Mouse (Mus musculus): Measurements from ENCODE around the gene Ggct. TPM values are rescaled to one million over a fixed set of nuclear protein-coding genes. Genes with fewer than 3 reads are reported as not detected.
A peak's percentile ranks its signal among the peaks of the same experiment; 100 is the strongest.

Gene Ggct
- polyA plus RNA-seq, 1 experiment: 3.3 TPM

GRCm38 (mm10) chr6:54975616-54976015 is 17.1 kb downstream of the Ggct start:
- DNase-seq (ENCODE audit: low read depth in 1 of 2, low spot score in 2 of 2): no peak
- no peak overlapping the region for H3K4me3 ChIP-seq (ENCODE audit: extremely low read depth, insufficient read depth, insufficient read length)
- TF ChIP-seq POLR2A (IDR thresholded peaks at IDR 0.05; ENCODE audit: low read depth, low read length) (no peak), CTCF (IDR thresholded peaks at IDR 0.05; ENCODE audit: extremely low read depth, insufficient read depth, insufficient read length, insufficient replicate concordance) (no peak)
- H3K36me3 ChIP-seq (ENCODE audit: control insufficient read depth, insufficient read depth, low read length): no peaks in the 10 kb centered on the region
- no peak overlapping the region for H3K27ac ChIP-seq (ENCODE audit: insufficient read depth, low read length)
- WGBS: 93% methylated on average over 1 of the region's 1 CpGs
- no peaks in the 10 kb centered on the region; the same call in 1 of the 2 replicates for H3K4me1 ChIP-seq (ENCODE audit: control insufficient read depth, insufficient read depth, insufficient read length)
- H3K27me3 ChIP-seq (ENCODE audit: control insufficient read depth, insufficient read depth, low read length): no peaks in the 10 kb centered on the region

DNA sequence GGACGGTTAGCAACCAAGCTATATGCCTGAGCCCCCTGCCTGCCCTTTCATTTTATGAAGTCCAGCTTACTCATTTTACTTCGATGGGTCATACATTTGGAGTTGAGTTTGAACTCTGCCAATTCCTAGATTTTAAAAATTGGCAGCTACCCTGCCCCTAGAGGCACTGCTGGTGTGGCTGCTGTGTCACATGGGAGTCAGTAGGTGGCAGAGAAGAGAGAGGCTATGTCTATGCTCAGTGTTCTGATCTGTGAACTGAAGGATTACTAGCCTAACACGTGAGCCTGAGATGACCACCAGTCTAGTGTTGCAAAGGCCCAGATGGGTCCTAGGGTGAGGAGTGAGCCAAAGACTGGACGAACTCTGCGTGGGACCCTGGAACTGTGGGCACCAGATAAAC is 18.2 kb downstream of the Ggct start:
- no peak overlapping the region for H3K27ac ChIP-seq (ENCODE audit: insufficient read depth, low read length)
- no peaks in the 10 kb centered on the region for H3K36me3 ChIP-seq (ENCODE audit: control insufficient read depth, insufficient read depth, low read length)
- no peaks in the 10 kb centered on the region for H3K27me3 ChIP-seq (ENCODE audit: control insufficient read depth, insufficient read depth, low read length)
- 62% methylated on average over 5 of the region's 5 CpGs for WGBS
- H3K4me1 ChIP-seq (ENCODE audit: control insufficient read depth, insufficient read depth, insufficient read length): no peaks in the 10 kb centered on the region; the same call in 1 of the 2 replicates
- no peak overlapping the region for H3K4me3 ChIP-seq (ENCODE audit: extremely low read depth, insufficient read depth, insufficient read length)
- peak in 1 of 2 experiments; percentile 46 for DNase-seq (ENCODE audit: low read depth in 1 of 2, low spot score in 2 of 2)
- TF ChIP-seq CTCF (IDR thresholded peaks at IDR 0.05; ENCODE audit: extremely low read depth, insufficient read depth, insufficient read length, insufficient replicate concordance): peak; percentile 29; the same call in 1 of the 2 replicates
- no peak for TF ChIP-seq POLR2A (IDR thresholded peaks at IDR 0.05; ENCODE audit: low read depth, low read length)

- Histone ChIP-seq H3K27me3 (ENCODE audit: control insufficient read depth, insufficient read depth, low read length) (no peaks in the 10 kb centered on the region), H3K4me3 (ENCODE audit: extremely low read depth, insufficient read depth, insufficient read length) (peak overlapping the region; percentile 81), H3K36me3 (ENCODE audit: control insufficient read depth, insufficient read depth, low read length) (no peaks in the 10 kb centered on the region), H3K27ac (ENCODE audit: insufficient read depth, low read length) (peak overlapping the region; percentile 12; the same call in 1 of the 2 replicates), H3K4me1 (ENCODE audit: control insufficient read depth, insufficient read depth, insufficient read length) (no peaks in the 10 kb centered on the region)
- peak in 1 of 2 experiments; percentile 33 for DNase-seq (ENCODE audit: low read depth in 1 of 2, low spot score in 2 of 2)
- 0% methylated on average over 5 of the region's 5 CpGs for WGBS
- TF ChIP-seq POLR2A (IDR thresholded peaks at IDR 0.05; ENCODE audit: low read depth, low read length) (no peak), CTCF (IDR thresholded peaks at IDR 0.05; ENCODE audit: extremely low read depth, insufficient read depth, insufficient read length, insufficient replicate concordance) (no peak)
Measured at GRCm38 (mm10) chr6:54972929-54973211, 19.9 kb downstream of the Ggct start.

GRCm38 (mm10) chr6:54972111-54972928 is 20.4 kb downstream of the Ggct start, which contains the start of gene Nod1:
Gene Nod1 (minus strand): TSS chr6:54972612.
- DNase-seq (ENCODE audit: low read depth in 1 of 2, low spot score in 2 of 2): peak in 1 of 2 experiments; percentile 71
- 2% methylated on average over 53 of the region's 53 CpGs for WGBS
- Histone ChIP-seq H3K4me3 (ENCODE audit: extremely low read depth, insufficient read depth, insufficient read length) (peak within 1 kb of the TSS; percentile 81), H3K27me3 (ENCODE audit: control insufficient read depth, insufficient read depth, low read length) (no peaks in the 10 kb centered on the region), H3K36me3 (ENCODE audit: control insufficient read depth, insufficient read depth, low read length) (no peaks in the 10 kb centered on the region), H3K27ac (ENCODE audit: insufficient read depth, low read length) (peak within 1 kb of the TSS; percentile 68), H3K4me1 (ENCODE audit: control insufficient read depth, insufficient read depth, insufficient read length) (no peaks in the 10 kb centered on the region)
- peak; percentile 51 for TF ChIP-seq POLR2A (IDR thresholded peaks at IDR 0.05; ENCODE audit: low read depth, low read length)
- TF ChIP-seq CTCF (IDR thresholded peaks at IDR 0.05; ENCODE audit: extremely low read depth, insufficient read depth, insufficient read length, insufficient replicate concordance): no peak

DNA sequence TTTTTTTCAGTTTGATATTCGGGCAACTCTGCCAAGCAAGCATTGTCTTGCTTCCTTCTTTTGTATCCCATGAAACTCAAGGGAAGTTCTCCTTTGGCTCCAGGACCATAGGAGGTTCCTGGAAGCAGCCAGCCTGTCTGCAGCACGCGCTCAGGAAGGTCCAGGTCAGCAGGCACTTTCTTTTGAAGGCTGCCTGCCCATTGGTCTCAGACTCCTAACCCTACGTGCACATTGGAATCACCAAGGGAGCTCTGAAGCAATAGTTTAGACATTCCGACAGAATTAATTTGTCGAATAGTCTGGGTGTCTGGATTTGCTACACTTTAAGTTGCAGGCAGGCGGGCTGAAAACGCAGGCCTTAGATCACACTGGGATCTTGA is 21.0 kb downstream of the Ggct start:
- 53% methylated on average over 8 of the region's 8 CpGs for WGBS
- H3K4me3 ChIP-seq (ENCODE audit: extremely low read depth, insufficient read depth, insufficient read length): peak overlapping the region; percentile 81
- no peaks in the 10 kb centered on the region for H3K36me3 ChIP-seq (ENCODE audit: control insufficient read depth, insufficient read depth, low read length)
- TF ChIP-seq CTCF (IDR thresholded peaks at IDR 0.05; ENCODE audit: extremely low read depth, insufficient read depth, insufficient read length, insufficient replicate concordance) (no peak), POLR2A (IDR thresholded peaks at IDR 0.05; ENCODE audit: low read depth, low read length) (no peak)
- H3K27me3 ChIP-seq (ENCODE audit: control insufficient read depth, insufficient read depth, low read length): no peaks in the 10 kb centered on the region
- peak overlapping the region; percentile 68 for H3K27ac ChIP-seq (ENCODE audit: insufficient read depth, low read length)
- no peak for DNase-seq (ENCODE audit: low read depth in 1 of 2, low spot score in 2 of 2)
- no peaks in the 10 kb centered on the region for H3K4me1 ChIP-seq (ENCODE audit: control insufficient read depth, insufficient read depth, insufficient read length)

DNA sequence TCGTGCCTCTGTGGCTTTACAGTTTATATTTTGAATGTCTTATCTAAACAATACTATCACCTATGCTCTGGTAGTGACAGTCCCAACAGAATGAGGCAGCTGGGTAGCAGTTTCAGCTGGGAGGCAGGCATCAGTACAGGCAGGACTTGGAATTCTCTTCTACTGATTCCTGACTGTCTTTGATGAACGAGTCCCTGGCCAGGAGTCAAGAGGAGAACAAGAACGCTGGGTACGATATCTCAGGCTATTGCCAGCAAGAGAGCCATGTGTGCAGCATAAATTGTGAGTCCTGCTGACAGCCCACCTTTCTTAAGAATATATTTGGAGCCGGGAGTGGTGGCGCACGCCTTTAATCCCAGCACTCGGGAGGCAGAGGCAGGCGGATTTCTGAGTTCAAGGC is 22.2 kb downstream of the Ggct start:
- H3K27me3 ChIP-seq (ENCODE audit: control insufficient read depth, insufficient read depth, low read length): no peaks in the 10 kb centered on the region
- DNase-seq (ENCODE audit: low read depth in 1 of 2, low spot score in 2 of 2): no peak
- H3K36me3 ChIP-seq (ENCODE audit: control insufficient read depth, insufficient read depth, low read length): no peaks in the 10 kb centered on the region
- peak overlapping the region; percentile 23 for H3K4me3 ChIP-seq (ENCODE audit: extremely low read depth, insufficient read depth, insufficient read length)
- peaks cover 2% of the 10 kb centered on the region; the same call in 1 of the 2 replicates for H3K4me1 ChIP-seq (ENCODE audit: control insufficient read depth, insufficient read depth, insufficient read length)
- WGBS: 80% methylated on average over 9 of the region's 9 CpGs
- no peak for TF ChIP-seq POLR2A (IDR thresholded peaks at IDR 0.05; ENCODE audit: low read depth, low read length)
- no peak for TF ChIP-seq CTCF (IDR thresholded peaks at IDR 0.05; ENCODE audit: extremely low read depth, insufficient read depth, insufficient read length, insufficient replicate concordance)
- no peak overlapping the region for H3K27ac ChIP-seq (ENCODE audit: insufficient read depth, low read length)

DNA sequence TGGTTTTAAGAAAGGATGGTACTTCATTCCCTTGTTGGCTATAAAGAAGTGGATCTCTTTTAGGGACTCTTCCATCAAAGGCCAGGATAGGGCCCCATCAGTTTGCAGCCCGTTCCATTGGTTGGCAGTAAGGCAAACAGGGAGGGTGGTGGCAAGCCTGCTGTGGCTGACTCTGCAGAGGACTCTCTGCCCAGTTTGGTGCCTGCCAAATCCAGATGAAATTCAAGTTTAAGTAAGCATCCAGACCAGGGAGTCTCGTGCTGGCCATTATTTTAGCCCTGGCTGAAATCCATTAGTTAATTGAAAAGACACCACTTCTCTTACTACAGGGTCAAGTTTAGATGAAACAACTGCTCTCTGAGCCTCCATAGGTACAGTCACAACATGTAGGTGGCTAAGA is 22.9 kb downstream of the Ggct start:
- DNase-seq (ENCODE audit: low read depth in 1 of 2, low spot score in 2 of 2): no peak
- H3K27me3 ChIP-seq (ENCODE audit: control insufficient read depth, insufficient read depth, low read length): no peaks in the 10 kb centered on the region
- no peak for TF ChIP-seq POLR2A (IDR thresholded peaks at IDR 0.05; ENCODE audit: low read depth, low read length)
- no peak for TF ChIP-seq CTCF (IDR thresholded peaks at IDR 0.05; ENCODE audit: extremely low read depth, insufficient read depth, insufficient read length, insufficient replicate concordance)
- no peaks in the 10 kb centered on the region for H3K36me3 ChIP-seq (ENCODE audit: control insufficient read depth, insufficient read depth, low read length)
- peak overlapping the region; percentile 20; the same call in 1 of the 2 replicates for H3K27ac ChIP-seq (ENCODE audit: insufficient read depth, low read length)
- H3K4me3 ChIP-seq (ENCODE audit: extremely low read depth, insufficient read depth, insufficient read length): 0 out of 2 replicates have a peak overlapping the region, but pooled peaks have one; percentile 2
- WGBS: 75% methylated on average over 2 of the region's 2 CpGs
- H3K4me1 ChIP-seq (ENCODE audit: control insufficient read depth, insufficient read depth, insufficient read length): peaks cover 8% of the 10 kb centered on the region; the same call in 1 of the 2 replicates

All from spleen, adult 2 months (tissue).